Mouse (Mus musculus) lung, adult 2 months (tissue): Measurements from ENCODE around the gene Bcas1.

Source experiments
- CTCF ChIP-seq: fragments of 200-500 bp; IDR thresholded peaks from 2 replicates; pipeline ENCODE4 v1.5.1; 2011; ENCODE audit warnings: mild to moderate bottlenecking, low read length, control low read depth; ENCODE audit not compliant: insufficient read depth
- POLR2A ChIP-seq: fragments of 200-500 bp; IDR thresholded peaks from 2 replicates; pipeline ENCODE4 v1.6.1; 2011; ENCODE audit warnings: low read depth, mild to moderate bottlenecking, control low read depth, low read length, borderline replicate concordance; ENCODE audit errors: extremely low read depth

GRCm38 (mm10) chr2:170438782-170439181 lies 11.1 kb upstream of the Bcas1 start:
- no peak for TF ChIP-seq CTCF
- no peak for TF ChIP-seq POLR2A
